Mouse (Mus musculus) gastrocnemius, adult 8-10 months (tissue): ENCODE measurements at regions not wholly inside any gene's neighbourhood (a gene's known extent, or its start where the extent isn't known, plus 50 kb on each side); places are given as distances from the start of the nearest gene placed in this dataset.
A peak's percentile ranks its signal among the peaks of the same experiment; 100 is the strongest.

Experiments
- DNase-seq, 2 experiments: peaks; one replicate each; pipeline ENCODE4 v3.0.0; 2022; ENCODE audit warnings: low spot score in 2 of 2

GRCm38 (mm10) chr15:88196539-88196938, 403.6 kb upstream of the Zdhhc25 start:
- DNase-seq: no peak

- DNase-seq: no peak
Observed at GRCm38 (mm10) chr15:88202736-88203135, 397.4 kb upstream of the Zdhhc25 start.

GRCm38 (mm10) chr15:88213356-88213755, 386.7 kb upstream of the Zdhhc25 start:
- DNase-seq: no peak

- DNase-seq: no peak
Observed at GRCm38 (mm10) chr15:88214286-88214685, 385.8 kb upstream of the Zdhhc25 start.

- DNase-seq: no peak
Observed at GRCm38 (mm10) chr15:88229456-88229855, 370.6 kb upstream of the Zdhhc25 start.

- DNase-seq: no peak
Observed at GRCm38 (mm10) chr15:88244606-88245005, 355.5 kb upstream of the Zdhhc25 start.

- no peak for DNase-seq
Observed at GRCm38 (mm10) chr15:88245496-88246246, 354.4 kb upstream of the Zdhhc25 start.

GRCm38 (mm10) chr15:88247974-88248625, 352.0 kb upstream of the Zdhhc25 start:
- peak; percentile 57 to 59 for DNase-seq

GRCm38 (mm10) chr15:88288051-88288450, 312.1 kb upstream of the Zdhhc25 start:
- no peak for DNase-seq

- no peak for DNase-seq
Observed at GRCm38 (mm10) chr15:88288696-88289095, 311.4 kb upstream of the Zdhhc25 start.

GRCm38 (mm10) chr15:88290740-88291363, 309.2 kb upstream of the Zdhhc25 start:
- no peak for DNase-seq

- no peak for DNase-seq
Observed at GRCm38 (mm10) chr15:88299061-88299460, 301.0 kb upstream of the Zdhhc25 start.

GRCm38 (mm10) chr15:88311158-88311557, 288.9 kb upstream of the Zdhhc25 start:
- no peak for DNase-seq

GRCm38 (mm10) chr15:88314810-88315459, 285.2 kb upstream of the Zdhhc25 start:
- no peak for DNase-seq

- DNase-seq: no peak
Observed at GRCm38 (mm10) chr15:88318048-88318447, 282.1 kb upstream of the Zdhhc25 start.

- DNase-seq: no peak
Observed at GRCm38 (mm10) chr15:88319527-88319926, 280.6 kb upstream of the Zdhhc25 start.

- no peak for DNase-seq
Observed at GRCm38 (mm10) chr15:88323584-88324375, 276.3 kb upstream of the Zdhhc25 start.

GRCm38 (mm10) chr15:88325108-88325507, 275.0 kb upstream of the Zdhhc25 start:
- DNase-seq: no peak

GRCm38 (mm10) chr15:88353206-88353605, 246.9 kb upstream of the Zdhhc25 start:
- DNase-seq: no peak

GRCm38 (mm10) chr15:88360375-88361035, 239.6 kb upstream of the Zdhhc25 start:
- DNase-seq: no peak

- DNase-seq: no peak
Observed at GRCm38 (mm10) chr15:88361351-88361750, 238.8 kb upstream of the Zdhhc25 start.
